Mouse (Mus musculus) ovary, postnatal 14 days (tissue): ENCODE measurements around the gene Gm47996.
"Not testable (repeated sequence)": the region's sequence is repeated elsewhere in the genome, so short reads cannot be mapped to it uniquely, and the experiment has no call there.

Experiments
- DNase-seq: peaks from one replicate; pipeline ENCODE4 v3.0.0; 2022; ENCODE audit warnings: low spot score

The Gm47996 gene

DNA sequence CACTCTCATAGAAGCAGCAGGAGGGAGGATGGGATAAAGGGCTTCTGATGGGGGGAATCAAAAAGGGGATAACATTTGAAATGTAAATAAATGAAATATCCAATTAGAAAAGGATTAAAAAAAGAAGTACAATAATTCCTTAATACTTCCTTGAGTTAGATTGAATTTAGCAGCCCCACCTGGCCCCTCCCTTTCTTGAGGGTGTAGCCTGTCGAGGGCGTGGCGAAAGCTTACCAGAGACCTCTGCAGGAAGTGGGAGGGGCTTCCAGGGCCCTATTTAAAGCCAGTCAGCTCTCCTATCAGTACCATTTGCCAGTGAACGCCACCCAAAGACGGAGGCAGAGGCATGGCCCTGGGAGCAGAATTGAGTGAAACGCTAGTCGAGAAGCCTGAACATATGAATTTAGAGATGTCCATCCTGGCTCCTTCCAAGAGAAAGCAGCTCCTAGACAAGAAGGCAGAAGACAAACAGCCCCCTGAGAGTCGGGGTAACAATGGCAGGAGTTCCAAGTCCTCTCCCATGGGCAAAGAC, at the start of gene Gm47996:
Gene Gm47996, plus strand, starts transcription at position 308 of the 532 bp plus-strand sequence.
- not testable (repeated sequence) for DNase-seq

DNA sequence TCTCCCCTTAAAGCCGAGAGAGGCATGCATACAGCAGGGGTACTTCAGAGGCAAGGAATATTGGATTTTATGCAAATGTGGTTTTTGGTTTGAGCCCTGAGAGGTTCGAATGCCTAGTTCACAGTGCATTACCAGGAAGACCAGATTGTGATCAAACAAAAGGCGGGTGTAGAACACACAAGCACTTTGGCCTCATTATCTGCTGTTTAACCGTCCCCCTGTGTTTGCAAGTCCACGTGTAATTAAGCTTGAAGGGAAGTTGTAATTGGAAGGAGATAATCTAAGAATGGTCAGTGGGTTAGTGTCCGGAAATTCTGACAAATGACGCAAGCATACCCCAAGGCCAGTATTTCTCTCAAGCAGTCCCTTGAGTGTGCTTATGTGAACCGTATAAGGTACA, 43.9 kb upstream of the Gm47996 start:
- no peak for DNase-seq

DNA sequence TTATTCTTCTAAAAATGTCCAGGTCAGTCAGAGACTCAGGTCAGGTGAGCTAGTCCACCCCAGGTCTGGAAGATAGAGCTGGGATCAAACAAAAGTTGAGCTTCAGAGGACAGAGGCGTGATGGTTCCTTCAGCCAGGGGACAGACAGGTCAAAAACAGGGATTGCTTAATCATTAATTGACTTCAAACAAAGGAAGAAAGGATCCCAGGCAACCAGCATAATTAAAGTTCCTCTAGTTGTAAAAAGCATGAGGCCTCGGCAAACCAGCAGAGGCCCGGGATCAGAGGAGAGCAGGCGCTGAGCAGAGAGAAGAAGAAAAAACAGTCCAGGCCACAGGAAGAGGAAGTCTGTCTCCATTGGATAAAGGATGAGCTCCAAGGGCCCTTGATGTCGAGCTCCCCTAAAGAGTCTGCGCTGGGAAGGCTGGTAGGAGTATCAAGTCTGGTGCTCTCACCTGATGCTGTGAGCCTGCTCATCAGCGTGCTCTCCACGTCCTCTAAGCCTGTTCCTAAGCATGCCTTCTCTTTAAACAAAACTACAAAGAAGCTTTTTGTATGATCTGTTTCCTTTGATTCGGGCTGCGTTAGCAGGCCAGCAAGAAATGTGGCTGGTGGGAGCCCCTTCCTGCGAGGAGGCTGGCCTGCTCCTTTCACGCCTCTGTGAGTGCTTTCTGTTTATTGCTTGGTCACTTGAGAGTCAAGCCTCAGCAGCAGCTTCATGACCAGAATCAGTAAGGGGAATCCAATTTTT, 42.5 kb upstream of the Gm47996 start:
- no peak for DNase-seq

DNA sequence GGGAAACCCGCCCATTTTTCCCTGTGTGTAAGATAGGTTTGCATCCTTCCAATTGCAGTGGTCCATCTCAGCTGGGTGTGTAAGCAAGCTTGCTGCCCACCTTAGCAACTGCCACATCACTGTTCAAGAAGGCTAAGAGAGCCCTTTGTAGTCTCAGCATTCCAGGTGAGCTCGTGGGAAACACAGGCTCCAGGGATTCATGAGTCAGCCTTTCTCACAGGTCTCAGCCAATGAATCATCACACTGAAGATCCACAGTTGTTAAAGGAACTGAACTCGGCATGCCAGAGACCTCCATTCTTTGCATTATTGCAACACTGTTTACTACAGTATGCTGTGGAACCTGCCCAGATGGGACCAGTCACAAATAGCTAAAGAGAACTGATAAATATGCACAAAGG, 41.3 kb upstream of the Gm47996 start:
- DNase-seq: no peak

DNA sequence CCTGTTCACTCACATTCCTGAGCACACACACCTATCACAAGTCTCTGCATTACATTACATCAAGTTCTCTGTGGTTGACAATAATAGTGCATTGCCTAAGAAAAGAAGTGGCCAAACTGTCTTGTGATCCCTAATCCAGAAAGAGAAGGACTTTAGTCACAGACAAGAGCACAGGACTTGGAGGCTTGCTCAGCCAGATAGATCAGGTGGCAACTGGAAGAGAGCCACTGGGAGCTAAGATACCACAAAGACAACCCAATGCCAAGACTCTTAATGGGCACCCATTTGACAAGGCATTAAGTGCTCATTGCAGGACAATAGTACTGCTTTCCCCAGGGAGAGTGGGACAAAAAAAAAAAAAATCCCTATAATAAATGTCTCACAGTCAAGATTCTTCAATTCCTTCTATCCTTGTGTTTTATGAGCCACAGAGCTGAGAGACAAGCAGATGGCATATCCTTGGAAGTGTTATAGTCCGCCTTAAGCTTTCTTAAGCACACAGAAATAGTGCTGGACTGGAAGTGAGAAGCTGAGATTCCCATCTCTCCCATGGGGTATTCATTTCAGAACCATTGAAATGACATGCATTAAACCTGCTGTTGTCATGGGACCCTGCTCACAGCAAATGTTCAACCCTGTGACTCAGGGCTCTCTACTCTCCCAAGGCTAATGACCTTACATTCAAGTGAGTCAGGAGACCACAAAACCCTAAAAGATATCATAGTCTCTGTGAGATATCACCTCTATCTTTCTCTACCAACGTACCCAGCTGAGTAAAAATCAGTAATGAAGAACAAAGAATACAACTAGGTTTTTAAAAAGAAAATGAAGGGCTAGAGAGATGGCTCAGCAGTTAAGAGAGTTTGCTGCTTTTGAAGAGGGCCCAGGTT, 38.1 kb upstream of the Gm47996 start:
- DNase-seq: no peak

DNA sequence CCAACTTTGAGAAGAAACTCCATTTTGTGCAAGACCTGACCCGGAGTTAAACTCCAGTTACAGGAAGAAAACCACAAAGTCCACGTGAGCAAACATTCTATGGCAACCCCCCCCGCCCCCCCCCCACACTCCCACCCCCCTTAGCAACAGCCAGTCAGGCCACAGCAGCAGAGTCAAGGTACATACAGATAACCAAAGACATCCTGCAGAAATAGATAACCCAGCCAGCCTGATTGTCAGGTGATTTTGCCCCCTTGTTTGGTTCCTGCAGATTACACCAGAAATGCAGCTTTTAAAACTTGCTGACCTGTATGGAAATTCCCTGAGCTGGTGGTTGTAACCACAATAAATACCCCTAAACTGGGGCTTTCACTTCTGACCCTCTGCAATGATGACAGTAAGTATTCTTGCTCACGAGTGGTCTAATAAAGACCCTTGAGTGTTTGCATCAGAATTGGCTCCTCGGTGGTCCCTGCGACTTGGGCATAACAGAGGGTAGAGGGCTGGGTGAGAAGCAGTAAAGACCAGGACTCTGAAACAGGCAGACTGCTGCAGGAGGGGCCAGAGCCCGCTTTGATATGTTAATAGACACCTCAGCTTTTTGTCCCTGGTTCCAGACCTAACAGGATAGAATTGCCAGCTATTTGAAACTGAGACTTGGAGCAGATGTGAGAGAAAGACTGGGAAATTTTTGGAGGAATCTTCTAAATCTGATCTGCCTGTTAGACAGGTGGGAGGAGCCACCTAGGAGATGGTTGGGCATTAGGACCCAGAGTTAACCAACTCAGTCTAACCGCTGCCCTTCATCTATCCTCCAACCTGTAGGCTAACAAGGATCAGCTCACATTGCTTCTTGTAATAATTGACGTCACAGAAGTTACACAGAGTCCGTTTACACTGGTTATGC, 32.6 kb upstream of the Gm47996 start:
- DNase-seq: no peak

DNA sequence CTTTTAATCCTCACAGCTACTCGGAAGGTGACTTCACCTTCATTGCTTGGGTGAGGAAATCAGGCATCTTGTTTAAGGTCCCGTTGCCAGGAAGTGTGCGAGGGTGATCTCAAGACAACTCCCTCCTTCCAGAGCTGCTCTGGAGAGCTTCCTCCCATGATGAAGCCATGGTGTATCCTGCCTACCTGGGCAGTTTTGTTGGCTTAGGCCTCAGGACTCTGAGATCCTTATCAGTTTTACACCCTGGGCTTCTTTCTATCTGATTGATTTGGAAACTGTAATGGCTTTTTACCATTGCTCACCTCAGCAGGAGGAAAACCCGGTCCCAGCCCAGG, 32.0 kb upstream of the Gm47996 start:
- DNase-seq: no peak

DNA sequence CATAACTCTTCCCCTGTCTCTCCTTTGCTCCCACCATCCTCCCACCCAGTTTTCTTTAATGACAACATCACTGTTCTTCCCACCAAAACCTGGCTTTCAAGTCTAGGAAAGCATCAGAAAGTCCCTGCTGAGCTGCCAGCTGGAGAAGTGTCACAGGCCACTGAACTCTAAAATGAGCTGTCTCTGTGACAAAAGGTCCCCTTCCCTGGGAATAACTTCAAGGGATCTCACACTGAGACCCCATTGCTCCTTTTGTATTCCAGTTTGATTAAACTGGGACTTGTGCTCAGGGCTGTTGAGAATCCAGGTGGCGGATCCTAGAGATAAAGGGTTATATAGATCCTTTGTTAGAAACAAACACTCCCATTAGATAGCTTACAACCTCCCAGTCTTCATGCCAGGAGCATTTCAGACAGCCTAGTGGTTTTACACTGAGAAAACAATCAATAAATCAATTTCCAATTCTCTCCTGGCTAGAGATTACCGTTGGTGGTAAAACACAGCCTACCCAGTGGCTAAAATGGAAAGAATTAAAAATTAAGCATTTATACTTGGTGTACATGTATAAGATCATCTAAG, 31.3 kb upstream of the Gm47996 start:
- no peak for DNase-seq

DNA sequence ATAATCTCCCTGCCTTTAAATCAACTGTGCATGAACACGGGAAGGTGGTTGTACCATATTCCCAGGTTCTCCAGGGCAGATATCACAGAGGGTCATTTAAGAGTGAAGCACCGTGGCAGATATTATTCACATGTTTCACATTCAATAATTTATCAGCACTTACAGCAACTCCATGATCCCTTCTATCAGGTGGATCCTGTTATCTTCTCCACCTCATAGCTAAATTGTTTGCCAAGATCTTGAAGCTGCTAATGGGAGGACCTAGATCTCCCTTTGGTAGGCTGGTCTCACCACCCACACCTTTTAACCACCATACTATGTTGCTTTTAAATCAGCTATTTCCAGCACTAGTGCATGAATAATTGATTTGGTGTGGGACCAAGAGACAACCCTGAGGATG, 29.8 kb upstream of the Gm47996 start:
- DNase-seq: no peak

DNA sequence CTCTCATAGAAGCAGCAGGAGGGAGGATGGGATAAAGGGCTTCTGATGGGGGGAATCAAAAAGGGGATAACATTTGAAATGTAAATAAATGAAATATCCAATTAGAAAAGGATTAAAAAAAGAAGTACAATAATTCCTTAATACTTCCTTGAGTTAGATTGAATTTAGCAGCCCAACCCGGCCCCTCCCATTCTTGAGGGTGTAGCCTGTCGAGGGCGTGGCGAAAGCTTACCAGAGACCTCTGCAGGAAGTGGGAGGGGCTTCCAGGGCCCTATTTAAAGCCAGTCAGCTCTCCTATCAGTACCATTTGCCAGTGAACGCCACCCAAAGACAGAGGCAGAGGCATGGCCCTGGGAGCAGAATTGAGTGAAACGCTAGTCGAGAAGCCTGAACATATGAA, 27.7 kb upstream of the Gm47996 start, which contains the start of gene Gm47985:
Gene Gm47985, plus strand, starts transcription at position 272 of the 400 bp plus-strand sequence.
- not testable (repeated sequence) for DNase-seq

DNA sequence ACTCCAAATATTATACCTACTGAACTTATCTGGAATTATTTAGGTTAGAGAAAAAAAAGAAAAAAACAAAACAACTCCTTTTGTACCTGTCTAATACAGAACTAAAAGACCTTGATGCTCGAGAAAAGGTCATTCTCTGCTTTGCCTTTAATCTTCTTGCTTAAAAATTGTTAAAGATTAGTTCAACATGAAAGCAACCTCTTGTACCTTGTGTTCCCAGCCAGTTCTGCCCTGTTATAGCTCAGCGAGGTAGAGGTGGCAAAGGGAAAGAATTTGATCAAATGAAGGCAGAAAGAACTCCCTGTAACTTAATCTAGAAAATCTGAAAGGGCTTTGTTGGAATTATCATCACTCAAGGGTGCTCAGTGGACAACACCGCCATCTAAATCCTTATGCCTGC, 23.7 kb upstream of the Gm47996 start:
- DNase-seq: not testable (repeated sequence)

DNA sequence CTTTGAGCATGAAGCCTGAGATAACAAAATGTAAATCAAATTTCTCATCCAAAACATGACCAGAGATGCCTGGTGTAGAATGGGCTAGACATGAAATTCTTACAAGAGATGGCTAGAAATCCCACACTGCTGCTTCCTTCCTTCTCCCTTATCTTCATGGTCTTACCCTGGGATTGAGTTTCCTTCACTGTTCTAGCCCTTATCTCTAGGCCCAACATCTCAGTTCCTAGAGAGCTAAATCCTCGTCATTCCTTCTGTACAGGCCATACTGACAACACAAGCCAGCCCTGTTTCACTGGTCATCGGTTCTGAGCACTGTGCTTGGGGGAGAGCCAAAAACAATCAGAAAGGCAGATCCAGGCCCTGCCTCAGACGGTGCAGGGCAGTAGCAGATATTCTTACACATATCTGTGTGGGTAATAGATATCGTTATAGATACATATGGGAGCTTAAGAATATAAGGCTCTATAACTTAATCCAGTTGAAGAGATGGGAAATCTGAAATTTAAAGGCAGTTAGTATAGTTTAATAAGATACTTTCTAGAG, 23.0 kb upstream of the Gm47996 start:
- DNase-seq: not testable (repeated sequence)

DNA sequence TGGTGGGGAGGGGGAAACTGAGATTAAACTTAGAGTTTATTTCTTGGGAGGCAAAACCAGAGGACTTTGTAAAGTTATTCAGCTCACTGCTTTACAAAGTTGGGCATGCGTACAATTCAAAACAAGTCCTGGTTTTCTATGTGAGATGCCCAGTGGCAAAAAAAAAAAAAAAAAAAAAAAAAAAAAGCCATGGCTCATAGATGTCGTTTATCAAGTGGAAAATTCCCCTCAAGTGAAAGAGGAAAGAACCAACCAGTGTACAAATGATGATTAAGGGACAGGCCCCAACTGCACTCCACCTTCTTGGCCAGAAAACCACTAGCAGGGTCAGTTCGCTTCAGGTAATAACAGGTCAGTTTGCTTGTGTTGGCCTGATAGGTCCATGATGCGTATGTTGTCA, 21.5 kb upstream of the Gm47996 start:
- no peak for DNase-seq

DNA sequence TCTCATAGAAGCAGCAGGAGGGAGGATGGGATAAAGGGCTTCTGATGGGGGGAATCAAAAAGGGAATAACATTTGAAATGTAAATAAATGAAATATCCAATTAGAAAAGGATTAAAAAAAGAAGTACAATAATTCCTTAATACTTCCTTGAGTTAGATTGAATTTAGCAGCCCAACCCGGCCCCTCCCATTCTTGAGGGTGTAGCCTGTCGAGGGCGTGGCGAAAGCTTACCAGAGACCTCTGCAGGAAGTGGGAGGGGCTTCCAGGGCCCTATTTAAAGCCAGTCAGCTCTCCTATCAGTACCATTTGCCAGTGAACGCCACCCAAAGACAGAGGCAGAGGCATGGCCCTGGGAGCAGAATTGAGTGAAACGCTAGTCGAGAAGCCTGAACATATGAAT, 17.9 kb upstream of the Gm47996 start, which contains the start of gene Gm8947:
Gene Gm8947, plus strand, starts transcription at position 302 of the 400 bp plus-strand sequence.
- DNase-seq: not testable (repeated sequence)

DNA sequence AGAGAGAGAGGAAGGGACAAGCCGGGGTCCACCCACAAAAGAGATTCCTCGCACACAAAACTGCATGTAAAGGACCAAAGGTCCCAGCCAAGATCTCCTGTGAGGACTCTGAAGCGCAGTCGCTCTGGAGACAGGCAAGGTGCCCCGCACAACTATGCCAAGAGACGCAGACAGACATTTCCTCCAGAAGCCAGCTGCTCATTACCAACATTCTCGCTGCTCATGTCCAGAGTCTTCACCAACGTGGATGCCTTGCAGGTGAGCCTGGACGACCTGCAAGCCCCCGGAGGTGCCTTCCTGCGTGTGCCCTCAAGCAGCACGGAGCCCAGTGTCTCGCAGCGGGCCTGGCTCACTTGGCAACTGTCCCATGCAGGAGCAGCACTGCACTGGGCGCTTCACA, 17.2 kb upstream of the Gm47996 start:
- not testable (repeated sequence) for DNase-seq

DNA sequence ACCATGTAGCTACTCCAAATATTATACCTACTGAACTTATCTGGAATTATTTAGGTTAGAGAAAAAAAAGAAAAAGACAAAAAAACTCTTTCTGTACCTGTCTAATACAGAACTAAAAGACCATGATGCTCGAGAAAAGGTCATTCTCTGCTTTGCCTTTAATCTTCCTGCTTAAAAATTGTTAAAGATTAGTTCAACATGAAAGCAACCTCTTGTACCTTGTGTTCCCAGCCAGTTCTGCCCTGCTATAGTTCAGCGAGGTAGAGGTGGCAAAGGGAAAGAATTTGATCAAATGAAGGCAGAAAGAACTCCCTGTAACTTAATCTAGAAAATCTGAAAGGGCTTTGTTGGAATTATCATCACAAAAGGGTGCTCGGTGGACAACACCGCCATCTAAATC, 13.9 kb upstream of the Gm47996 start:
- DNase-seq: not testable (repeated sequence)

DNA sequence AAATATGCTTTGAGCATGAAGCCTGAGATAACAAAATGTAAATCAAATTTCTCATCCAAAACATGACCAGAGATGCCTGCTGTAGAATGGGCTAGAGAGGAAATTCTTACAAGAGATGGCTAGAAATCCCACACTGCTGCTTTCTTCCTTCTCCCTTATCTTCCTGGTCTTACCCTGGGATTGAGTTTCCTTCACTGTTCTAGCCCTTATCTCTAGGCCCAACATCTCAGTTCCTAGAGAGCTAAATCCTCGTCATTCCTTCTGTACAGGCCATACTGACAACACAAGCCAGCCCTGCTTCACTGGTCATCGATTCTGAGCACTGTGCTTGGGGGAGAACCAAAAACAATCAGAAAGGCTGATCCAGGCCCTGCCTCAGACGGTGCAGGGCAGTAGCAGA, 13.2 kb upstream of the Gm47996 start:
- DNase-seq: not testable (repeated sequence)

DNA sequence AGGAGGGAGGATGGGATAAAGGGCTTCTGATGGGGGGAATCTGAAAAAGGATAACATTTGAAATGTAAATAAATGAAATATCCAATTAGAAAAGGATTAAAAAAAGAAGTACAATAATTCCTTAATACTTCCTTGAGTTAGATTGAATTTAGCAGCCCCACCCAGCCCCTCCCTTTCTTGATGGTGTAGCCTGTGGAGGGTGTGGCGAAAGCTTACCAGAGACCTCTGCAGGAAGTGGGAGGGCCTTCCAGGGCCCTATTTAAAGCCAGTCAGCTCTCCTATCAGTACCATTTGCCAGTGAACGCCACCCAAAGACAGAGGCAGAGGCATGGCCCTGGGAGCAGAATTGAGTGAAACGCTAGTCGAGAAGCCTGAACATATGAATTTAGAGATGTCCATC, 11.8 kb upstream of the Gm47996 start, which contains the start of gene Gm47995:
Gene Gm47995, plus strand, starts transcription at position 329 of the 400 bp plus-strand sequence.
- not testable (repeated sequence) for DNase-seq

DNA sequence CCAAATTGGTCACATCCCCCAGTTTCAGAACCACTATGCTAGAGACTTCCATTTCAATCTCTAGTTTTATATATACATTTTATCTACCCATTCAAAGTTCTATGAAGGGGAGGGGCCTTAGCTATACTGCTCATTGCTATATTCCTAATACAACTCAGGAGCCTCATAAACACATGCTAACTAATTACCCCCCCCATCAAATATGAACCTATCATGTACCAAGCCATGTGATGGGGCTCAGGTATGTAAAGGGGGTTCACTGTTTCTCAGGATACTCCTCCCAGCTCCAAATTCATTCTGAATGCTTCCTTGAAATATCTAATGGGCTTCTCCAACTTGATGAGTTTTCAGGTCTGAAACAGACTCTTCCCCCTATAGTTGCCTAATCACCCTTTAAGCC, 9.3 kb upstream of the Gm47996 start:
- DNase-seq: not testable (repeated sequence)

DNA sequence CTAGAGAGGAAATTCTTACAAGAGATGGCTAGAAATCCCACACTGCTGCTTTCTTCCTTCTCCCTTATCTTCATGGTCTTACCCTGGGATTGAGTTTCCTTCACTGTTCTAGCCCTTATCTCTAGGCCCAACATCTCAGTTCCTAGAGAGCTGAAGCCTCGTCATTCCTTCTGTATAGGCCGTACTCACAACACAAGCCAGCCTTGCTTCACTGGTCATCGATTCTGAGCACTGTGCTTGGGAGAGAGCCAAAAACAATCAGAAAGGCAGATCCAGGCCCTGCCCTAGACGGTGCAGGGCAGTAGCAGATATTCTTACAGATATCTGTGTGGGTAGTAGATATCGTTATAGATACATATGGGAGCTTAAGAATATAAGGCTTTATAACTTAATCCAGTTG, 7.2 kb upstream of the Gm47996 start:
- DNase-seq: not testable (repeated sequence)

DNA sequence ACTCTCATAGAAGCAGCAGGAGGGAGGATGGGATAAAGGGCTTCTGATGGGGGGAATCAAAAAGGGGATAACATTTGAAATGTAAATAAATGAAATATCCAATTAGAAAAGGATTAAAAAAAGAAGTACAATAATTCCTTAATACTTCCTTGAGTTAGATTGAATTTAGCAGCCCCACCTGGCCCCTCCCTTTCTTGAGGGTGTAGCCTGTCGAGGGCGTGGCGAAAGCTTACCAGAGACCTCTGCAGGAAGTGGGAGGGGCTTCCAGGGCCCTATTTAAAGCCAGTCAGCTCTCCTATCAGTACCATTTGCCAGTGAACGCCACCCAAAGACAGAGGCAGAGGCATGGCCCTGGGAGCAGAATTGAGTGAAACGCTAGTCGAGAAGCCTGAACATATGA, 6.1 kb upstream of the Gm47996 start, which contains the start of gene 3110040M04Rik:
Gene 3110040M04Rik, plus strand, starts transcription at position 304 of the 400 bp plus-strand sequence.
- not testable (repeated sequence) for DNase-seq
